Mouse (Mus musculus) liver, embryonic 14.5 days (tissue): ENCODE results near the gene Ptprs.

Experiments used
- CTCF ChIP-seq: IDR thresholded peaks from 2 replicates; pipeline ENCODE4 v1.5.1; 2016; ENCODE audit warnings: antibody characterized with exemption, low read depth, control low read depth
- EP300 ChIP-seq: IDR thresholded peaks from 2 replicates; pipeline ENCODE4 v1.6.1; 2016; ENCODE audit warnings: antibody characterized with exemption, low read depth

GRCm38 (mm10) chr17:56476402-56476752 is at the start of gene Ptprs:
- TF ChIP-seq CTCF (no peak), EP300 (no peak)
